Mouse (Mus musculus) v-Abl transformed pro-B cells (cell line): ENCODE data around the gene Arel1.

Experiments used
- in situ Hi-C, 2 experiments: fragments of 400-800 bp; cut with MboI; formaldehyde crosslinking; loops; one replicate each; pipeline ENCODE4 v1.15.1; 2025; ENCODE audit not compliant: unreplicated experiment in 2 of 2

Arel1 gene

GRCm38 (mm10) chr12:84950763-84951162, 19.9 kb downstream of the Arel1 start:
- in situ Hi-C loops = no loop called here

- in situ Hi-C loops = loop anchor here (25.0 kb wide), 2 partner anchors 364 to 1261 kb away; partner anchors contain the start of gene Psen1 (in 1 of the 2)
Observed at GRCm38 (mm10) chr12:84948584-84949285, 22.0 kb downstream of the Arel1 start.

- in situ Hi-C loops = loop anchor here (25.0 kb wide), 2 partner anchors 364 to 1261 kb away; partner anchors contain the start of gene Psen1 (in 1 of the 2)
Observed at GRCm38 (mm10) chr12:84947894-84948583, 22.7 kb downstream of the Arel1 start.

GRCm38 (mm10) chr12:84944813-84945553, 25.7 kb downstream of the Arel1 start:
- in situ Hi-C loops = loop anchor here (25.0 kb wide), 2 partner anchors 367 to 1258 kb away; partner anchors contain the start of gene Psen1 (in 1 of the 2)

- in situ Hi-C loops = loop anchor here (25.0 kb wide), 2 partner anchors 368 to 1257 kb away; partner anchors contain the start of gene Psen1 (in 1 of the 2)
Observed at GRCm38 (mm10) chr12:84944150-84944812, 26.4 kb downstream of the Arel1 start.

- in situ Hi-C loops = loop anchor here (25.0 kb wide), 2 partner anchors 369 to 1256 kb away; partner anchors contain the start of gene Psen1 (in 1 of the 2)
Observed at GRCm38 (mm10) chr12:84943006-84943952, 27.4 kb downstream of the Arel1 start.

- in situ Hi-C loops = loop anchor here (25.0 kb wide), 2 partner anchors 371 to 1254 kb away; partner anchors contain the start of gene Psen1 (in 1 of the 2)
Observed at GRCm38 (mm10) chr12:84941717-84942116, 29.0 kb downstream of the Arel1 start.

- in situ Hi-C loops = loop anchor here (25.0 kb wide), 2 partner anchors 372 to 1253 kb away; partner anchors contain the start of gene Psen1 (in 1 of the 2)
Observed at GRCm38 (mm10) chr12:84940343-84940742, 30.4 kb downstream of the Arel1 start.

- in situ Hi-C loops = loop anchor here (25.0 kb wide), 2 partner anchors 373 to 1252 kb away; partner anchors contain the start of gene Psen1 (in 1 of the 2)
Observed at GRCm38 (mm10) chr12:84939117-84939516, 31.6 kb downstream of the Arel1 start.

GRCm38 (mm10) chr12:84935343-84935742, 35.4 kb downstream of the Arel1 start:
- in situ Hi-C loops = loop anchor here (25.0 kb wide), 2 partner anchors 377 to 1248 kb away; partner anchors contain the start of gene Psen1 (in 1 of the 2)

GRCm38 (mm10) chr12:84932210-84932609, 38.5 kb downstream of the Arel1 start:
- in situ Hi-C loops = loop anchor here (25.0 kb wide), 2 partner anchors 380 to 1245 kb away; partner anchors contain the start of gene Psen1 (in 1 of the 2)

GRCm38 (mm10) chr12:84926542-84926941, 44.2 kb downstream of the Arel1 start:
- in situ Hi-C loops = loop anchor here (25.0 kb wide), 2 partner anchors 386 to 1239 kb away; partner anchors contain the start of gene Psen1 (in 1 of the 2)

- in situ Hi-C loops = no loop called here
Observed at GRCm38 (mm10) chr12:84924324-84924723, 46.4 kb downstream of the Arel1 start.

GRCm38 (mm10) chr12:84921881-84922419, 48.8 kb downstream of the Arel1 start:
- in situ Hi-C loops = no loop called here

- in situ Hi-C loops = no loop called here
Observed at GRCm38 (mm10) chr12:84918809-84919208, 51.9 kb downstream of the Arel1 start.

GRCm38 (mm10) chr12:84917799-84918198, 52.9 kb downstream of the Arel1 start:
- in situ Hi-C loops = no loop called here

GRCm38 (mm10) chr12:84914959-84915358, 55.7 kb downstream of the Arel1 start:
- in situ Hi-C loops = no loop called here

GRCm38 (mm10) chr12:84912652-84913104, 58.0 kb downstream of the Arel1 start:
- in situ Hi-C loops = no loop called here
